Mouse (Mus musculus) heart, adult 9 months (tissue): ENCODE results near the gene Nubp1.

Source experiments
- DNase-seq, 2 experiments: peaks; one replicate each; pipeline ENCODE4 v3.0.0; 2022; ENCODE audit warnings: low spot score in 2 of 2

The Nubp1 gene

DNA sequence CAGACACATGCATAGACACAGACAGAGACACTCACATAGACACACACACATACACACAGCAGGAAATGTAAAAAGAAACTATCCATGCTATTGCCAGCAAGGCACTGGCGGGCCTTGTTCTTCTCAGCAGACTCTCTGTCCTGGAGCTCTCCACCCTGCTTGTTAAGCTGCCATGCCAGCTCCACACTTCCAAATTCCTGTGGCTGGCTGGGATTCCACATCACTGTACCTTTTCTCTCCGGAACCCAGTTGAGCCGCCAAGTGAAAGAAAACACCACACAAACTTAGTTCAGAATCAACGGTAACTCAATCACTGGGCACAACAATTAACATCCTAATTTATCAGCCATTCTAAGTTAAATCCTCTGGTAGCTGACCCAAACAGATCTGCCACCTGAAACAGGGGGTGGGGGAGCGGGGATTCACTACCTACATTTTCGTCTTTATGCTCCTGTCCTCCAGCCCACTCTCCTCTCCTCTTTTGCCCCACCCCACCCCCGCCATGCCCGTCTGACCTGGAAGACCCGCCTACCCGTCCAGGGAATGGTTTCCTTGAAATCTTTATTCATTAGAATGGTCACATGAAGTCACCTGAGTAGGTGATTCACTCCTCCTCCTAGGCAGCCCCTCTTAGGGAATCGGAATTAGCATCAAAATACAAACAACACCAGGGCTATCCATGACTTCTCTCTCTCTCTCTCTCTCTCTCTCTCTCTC, 55.8 kb downstream of the Nubp1 start:
- no peak for DNase-seq

- no peak for DNase-seq
Measured at GRCm38 (mm10) chr16:10468201-10468600, 56.5 kb downstream of the Nubp1 start.

DNA sequence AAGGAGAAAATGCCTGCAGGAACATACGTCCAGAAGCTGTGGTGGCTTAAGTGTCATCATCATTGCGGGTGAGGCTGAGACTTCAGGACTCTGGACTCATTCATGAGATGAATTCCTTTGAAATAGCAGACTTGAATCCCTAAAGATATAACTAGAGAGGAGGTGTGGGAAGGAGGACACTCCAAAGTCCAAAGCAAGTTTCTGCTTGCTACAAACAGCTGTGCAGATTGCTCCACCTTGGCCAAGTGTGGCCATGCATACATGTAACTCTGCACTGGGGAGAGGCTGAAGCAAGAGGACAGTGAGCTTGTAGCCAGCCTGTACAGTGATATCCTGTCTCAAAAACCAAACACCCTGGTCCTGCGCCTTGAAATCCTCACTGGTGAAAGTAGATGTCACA, 60.2 kb downstream of the Nubp1 start:
- DNase-seq, result no peak
